Mouse (Mus musculus): ENCODE data around the gene Gtf2b.

Gene Gtf2b

GRCm38 (mm10) chr3:142764995-142765777, at the start of gene Gtf2b:
Gene Gtf2b, plus strand, starts transcription at chr3:142765045.
- DNase-seq, result peak; percentile 94

GRCm38 (mm10) chr3:142725481-142725880, 39.4 kb upstream of the Gtf2b start:
- DNase-seq, result no peak

GRCm38 (mm10) chr3:142725969-142726672, 38.7 kb upstream of the Gtf2b start:
- DNase-seq, result no peak

- no peak for DNase-seq
These were observed 30.6 kb upstream of the Gtf2b start for GRCm38 (mm10) chr3:142734291-142734690.

- DNase-seq, result no peak
These were observed 23.9 kb upstream of the Gtf2b start for GRCm38 (mm10) chr3:142740896-142741295.

- peak; percentile 58 for DNase-seq
These were observed 20.6 kb upstream of the Gtf2b start for GRCm38 (mm10) chr3:142743973-142744898.

- no peak for DNase-seq
These were observed 19.8 kb upstream of the Gtf2b start for GRCm38 (mm10) chr3:142745076-142745475.

GRCm38 (mm10) chr3:142747673-142748072, 17.2 kb upstream of the Gtf2b start:
- DNase-seq, result no peak

- no peak for DNase-seq
These were observed 15.7 kb upstream of the Gtf2b start for GRCm38 (mm10) chr3:142749131-142749530.

GRCm38 (mm10) chr3:142755132-142755867, 9.5 kb upstream of the Gtf2b start:
- no peak for DNase-seq

GRCm38 (mm10) chr3:142757841-142758240, 7.0 kb upstream of the Gtf2b start:
- DNase-seq, result peak; percentile 60

GRCm38 (mm10) chr3:142758593-142758992, 6.3 kb upstream of the Gtf2b start:
- DNase-seq, result no peak

GRCm38 (mm10) chr3:142760356-142760755, 4.5 kb upstream of the Gtf2b start:
- no peak for DNase-seq

GRCm38 (mm10) chr3:142765778-142766165, 927 bp downstream of the Gtf2b start:
- no peak for DNase-seq

- DNase-seq, result no peak
These were observed 3.7 kb downstream of the Gtf2b start for GRCm38 (mm10) chr3:142768498-142768897.

- no peak for DNase-seq
These were observed 5.7 kb downstream of the Gtf2b start for GRCm38 (mm10) chr3:142770518-142770917.

- no peak for DNase-seq
These were observed 8.8 kb downstream of the Gtf2b start for GRCm38 (mm10) chr3:142773538-142774191.

GRCm38 (mm10) chr3:142777227-142777626, 12.4 kb downstream of the Gtf2b start:
- no peak for DNase-seq

GRCm38 (mm10) chr3:142786423-142787072, 21.7 kb downstream of the Gtf2b start:
- no peak for DNase-seq

GRCm38 (mm10) chr3:142795587-142795986, 30.7 kb downstream of the Gtf2b start:
- DNase-seq, result no peak

GRCm38 (mm10) chr3:142811582-142811981, 46.7 kb downstream of the Gtf2b start:
- DNase-seq, result no peak

All from liver (tissue).